25 mouse cellular contexts compared by ENCODE assay signal in the genomic region with DNA sequence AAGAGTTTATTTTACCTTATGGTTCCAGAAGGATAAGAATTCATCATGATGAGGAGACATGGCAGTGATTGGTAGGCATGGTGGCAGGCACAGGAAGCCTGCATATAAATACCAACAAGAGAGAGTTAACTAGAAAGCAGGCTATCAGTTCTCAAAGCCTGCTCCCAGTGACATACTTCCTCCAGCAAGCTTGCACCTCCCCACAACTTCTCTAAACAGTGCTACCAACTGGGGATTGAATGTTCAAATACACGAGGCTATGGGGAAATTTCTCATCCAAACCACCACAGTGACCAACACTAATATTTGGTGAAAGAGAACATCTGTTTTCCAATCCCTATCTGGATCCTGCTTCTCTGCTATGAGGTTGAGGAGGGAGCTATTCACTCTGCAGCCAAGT.
"Had no signal": no experiment of that assay in that cellular context is flagged by ENCODE, and none has a peak within 500 bp of the region (broad histone marks: within the 10 kb centered on the region; RNA-seq: fewer than 3 reads in every experiment).

No protein-coding gene starts in this region.

- H3K4me2 ChIP-seq: heart, embryonic 11.5 days; heart, embryonic 13.5 days; heart, embryonic 15.5 days; hindbrain, embryonic 13.5 days; hindbrain, embryonic 15.5 days; kidney, embryonic 15.5 days; limb, embryonic 13.5 days; limb, embryonic 15.5 days; liver, embryonic 12.5 days had no signal

- H3K27me3 ChIP-seq: heart, embryonic 13.5 days; heart, embryonic 15.5 days; hindbrain, embryonic 13.5 days; hindbrain, embryonic 15.5 days; kidney, embryonic 15.5 days; limb, embryonic 13.5 days; limb, embryonic 15.5 days; liver, embryonic 12.5 days had no signal

- H3K9ac ChIP-seq: heart, embryonic 13.5 days; heart, embryonic 15.5 days; hindbrain, embryonic 13.5 days; hindbrain, embryonic 15.5 days; kidney, embryonic 15.5 days; limb, embryonic 13.5 days; limb, embryonic 15.5 days; liver, embryonic 12.5 days had no signal

- H3K4me3 ChIP-seq: heart, adult 2 months; heart, embryonic 13.5 days; heart, embryonic 15.5 days; hindbrain, embryonic 13.5 days; hindbrain, embryonic 15.5 days; kidney, embryonic 15.5 days; limb, embryonic 13.5 days; limb, embryonic 15.5 days; liver, embryonic 12.5 days had no signal

- H3K9me3 ChIP-seq: heart, embryonic 13.5 days; heart, embryonic 15.5 days; hindbrain, embryonic 13.5 days; hindbrain, embryonic 15.5 days; kidney, embryonic 15.5 days; limb, embryonic 13.5 days; limb, embryonic 15.5 days; liver, embryonic 12.5 days had no signal

- H3K36me3 ChIP-seq: heart, embryonic 13.5 days; heart, embryonic 15.5 days; hindbrain, embryonic 13.5 days; hindbrain, embryonic 15.5 days; kidney, embryonic 15.5 days; limb, embryonic 13.5 days; limb, embryonic 15.5 days; liver, embryonic 12.5 days had no signal

- ATAC-seq: hindbrain, postnatal 0 days; intestine, embryonic 16.5 days; liver, embryonic 12.5 days had no signal

- H3K27ac ChIP-seq: heart, adult 2 months; heart, embryonic 13.5 days; heart, embryonic 15.5 days; hindbrain, embryonic 13.5 days; hindbrain, embryonic 15.5 days; hindbrain, postnatal 0 days; kidney, embryonic 15.5 days; kidney, postnatal 0 days; limb, embryonic 13.5 days; limb, embryonic 15.5 days; liver, embryonic 12.5 days had no signal

- DNase-seq: gastrocnemius, postnatal 14 days; gastrocnemius, postnatal 36 days; heart, adult 2 months; heart, postnatal 14 days; heart, postnatal 4 days; kidney, adult 11 months; kidney, adult 2 months; kidney, adult 9 months; kidney, postnatal 14 days; kidney, postnatal 36 days; layer of hippocampus, adult 9-11 months; layer of hippocampus, postnatal 36 days; left cerebral cortex, postnatal 4 days had no signal

- H3K4me1 ChIP-seq: heart, embryonic 13.5 days; heart, embryonic 15.5 days; hindbrain, embryonic 13.5 days; hindbrain, embryonic 15.5 days; kidney, embryonic 15.5 days; limb, embryonic 13.5 days; limb, embryonic 15.5 days; liver, embryonic 12.5 days had no signal
